Mouse (Mus musculus) macrophage (primary cell): ENCODE data around the gene Usp5. TPM values are rescaled to one million over a fixed set of nuclear protein-coding genes. Genes with fewer than 3 reads are reported as not detected.
A peak's percentile ranks its signal among the peaks of the same experiment; 100 is the strongest.

Experiments used
- H3K27ac ChIP-seq: fragments of 350-480 bp; formaldehyde crosslinking; 2 replicates; pipeline ENCODE4 v1.9.0; 2021
- H3K36me3 ChIP-seq: fragments of 350-480 bp; formaldehyde crosslinking; 2 replicates; pipeline ENCODE4 v1.9.0; 2021; ENCODE audit errors: inconsistent target
- H3K4me3 ChIP-seq: fragments of 350-480 bp; formaldehyde crosslinking; 2 replicates; pipeline ENCODE4 v1.9.0; 2021; ENCODE audit errors: inconsistent target
- H3K79me2 ChIP-seq: fragments of 350-480 bp; formaldehyde crosslinking; 2 replicates; pipeline ENCODE4 v1.9.0; 2021; ENCODE audit errors: inconsistent target
- WGBS: methylation state at CpG from one replicate; pipeline ENCODE4 v1.1.7; 2026; ENCODE audit warnings: inconsistent platforms; ENCODE audit not compliant: missing documents; 5-methylcytosine and 5-hydroxymethylcytosine counted together
- polyA plus RNA-seq: library from polyadenylated mRNA; stranded (reverse); fragments of 250-400 nt; gene quantifications from 3 replicates; pipeline ENCODE4 v1.2.4, GENCODE M21; 2018; ENCODE audit warnings: inconsistent platforms
- total RNA-seq, 78 experiments: library from RNA; depleted of rRNA; stranded (reverse); fragments of 250-400 nt; gene quantifications; 1 replicate in 9 of 78; 2 replicates in 24 of 78; 3 replicates in 43 of 78; 4 replicates in 2 of 78; pipeline ENCODE4 v1.2.4; 2018; ENCODE audit warnings: inconsistent platforms in 56 of 78

The Usp5 gene
- 100 to 1,000 TPM in 20 of 26 experiments, 10 to 100 TPM in 6; 66.7 to 281 (median 189) TPM for total RNA-seq (2018; cell fraction: chromatin; rRNA removed)
- 10 to 100 TPM; 48.4 to 91.4 (median 73.8) TPM for total RNA-seq (2018; cell fraction: cytosol; rRNA removed)
- 100 to 1,000 TPM in 14 of 26 experiments, 10 to 100 TPM in 12; 56.7 to 205 (median 107) TPM for total RNA-seq (2018; cell fraction: nucleus; rRNA removed)
- 61.4 to 91.7 TPM (median 71.1 TPM) in 3 replicates for polyA plus RNA-seq

- Histone ChIP-seq H3K36me3 (peaks cover 27% of the 10 kb centered on the region), H3K79me2 (peaks cover 61% of the 10 kb centered on the region)
- WGBS = under 1% methylated on average over 55 of the region's 55 CpGs
These were observed at the start of gene Usp5, which contains the start of gene Cdca3 for GRCm38 (mm10) chr6:124828868-124829798. TSS of gene Usp5 (minus strand) at chr6:124829484. TSS of gene Cdca3 (plus strand) at chr6:124829547.

DNA sequence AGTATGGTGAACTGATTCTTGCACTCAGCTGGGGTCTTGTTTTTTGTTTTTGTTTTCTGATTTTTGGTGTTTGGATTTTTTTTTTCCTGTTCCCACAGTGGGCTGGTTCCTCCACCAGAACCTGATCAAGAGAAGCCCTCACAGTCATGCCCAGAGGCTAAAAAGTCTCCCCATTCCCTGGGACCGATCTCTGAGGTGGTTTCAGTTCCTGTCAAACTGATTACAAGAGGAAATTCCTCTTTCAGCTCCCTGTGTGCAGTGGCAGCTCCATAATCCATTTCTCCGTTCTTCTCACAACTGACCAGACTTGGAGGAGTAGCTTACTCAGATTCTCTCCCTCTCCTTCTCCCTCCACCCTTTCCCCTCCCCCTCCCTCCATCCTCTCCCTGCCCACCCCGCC, 45.1 kb upstream of the Usp5 start:
- H3K4me3 ChIP-seq = no peak overlapping the region
- H3K36me3 ChIP-seq = no peaks in the 10 kb centered on the region
- no peaks in the 10 kb centered on the region for H3K79me2 ChIP-seq
- peak overlapping the region; percentile 36 for H3K27ac ChIP-seq
- WGBS = 0% methylated on average over 2 of the region's 3 CpGs

More at GRCm38 (mm10) chr6:124828868-124829798, at the start of gene Usp5, which contains the start of gene Cdca3:
- Histone ChIP-seq H3K4me3 (peak within 1 kb of the TSS; percentile 97), H3K27ac (peak within 1 kb of the TSS; percentile 87)

DNA sequence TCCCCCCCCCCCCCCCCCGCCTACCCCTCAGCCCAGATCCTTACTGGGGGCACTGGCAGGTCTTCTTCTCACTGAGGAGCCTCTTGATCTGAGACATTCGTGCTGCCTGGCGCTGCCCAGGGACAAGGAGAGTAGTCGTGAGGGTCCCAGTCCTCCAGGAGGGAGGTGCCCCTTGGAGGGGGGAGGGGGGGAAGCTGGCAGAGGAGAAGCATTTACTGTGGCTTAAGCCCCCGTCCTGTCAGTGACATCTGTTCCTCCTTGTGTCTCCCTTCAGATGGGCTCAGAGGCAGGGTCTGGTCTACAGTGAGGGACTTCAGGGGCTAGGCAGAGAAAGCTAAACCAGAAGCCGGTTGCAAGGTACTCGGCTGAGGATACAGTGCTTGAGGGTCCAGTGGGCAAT, 37.3 kb upstream of the Usp5 start:
- Histone ChIP-seq H3K79me2 (peaks cover 18% of the 10 kb centered on the region; the same call in 1 of the 2 replicates), H3K4me3 (no peak overlapping the region), H3K36me3 (peaks cover 2% of the 10 kb centered on the region; the same call in 1 of the 2 replicates), H3K27ac (no peak overlapping the region)
- 89% methylated on average over 6 of the region's 7 CpGs for WGBS

GRCm38 (mm10) chr6:124865766-124866362, 36.6 kb upstream of the Usp5 start:
- peaks cover 9% of the 10 kb centered on the region; the same call in 1 of the 2 replicates for H3K36me3 ChIP-seq
- WGBS = 96% methylated on average over 17 of the region's 18 CpGs
- no peak overlapping the region for H3K4me3 ChIP-seq
- H3K79me2 ChIP-seq = peaks cover 25% of the 10 kb centered on the region; the same call in 1 of the 2 replicates
- H3K27ac ChIP-seq = no peak overlapping the region

DNA sequence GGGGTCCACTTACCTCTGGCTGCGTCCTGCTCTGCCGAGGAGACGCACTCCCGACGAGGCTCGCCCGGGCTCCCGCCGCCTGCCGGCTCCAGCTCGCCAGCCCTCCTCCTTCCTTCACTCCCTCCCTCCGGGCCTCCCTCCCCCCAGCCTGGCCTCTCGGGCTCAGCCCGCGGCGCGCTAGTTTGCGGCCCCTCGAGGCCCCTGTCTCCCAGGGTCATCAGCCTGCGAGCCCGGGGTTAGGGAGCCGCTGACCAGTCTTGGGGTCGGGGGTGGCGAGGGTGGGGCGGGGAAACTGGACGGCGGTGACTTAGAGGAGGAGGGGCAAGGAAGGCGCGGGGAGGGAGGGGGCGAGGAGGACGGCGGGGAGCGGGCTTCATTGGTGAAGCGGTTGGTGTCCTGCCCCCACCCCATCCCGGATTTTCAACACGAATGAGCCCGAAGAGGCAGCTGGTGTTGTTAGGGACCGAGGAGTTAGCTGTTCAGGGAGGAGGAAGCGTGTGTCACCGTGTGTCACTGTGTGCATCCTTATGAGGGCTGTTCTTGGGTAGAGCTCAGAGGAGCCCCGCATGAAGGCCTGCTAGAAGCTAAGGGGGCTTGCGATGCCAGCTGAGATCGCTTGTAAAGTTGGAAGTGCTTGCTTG, 34.5 kb upstream of the Usp5 start, which contains the start of gene Gpr162:
TSS of gene Gpr162 (minus strand) at position 326 of the 641 bp plus-strand sequence.
- Histone ChIP-seq H3K36me3 (peaks cover 17% of the 10 kb centered on the region; the same call in 1 of the 2 replicates), H3K79me2 (peaks cover 25% of the 10 kb centered on the region; the same call in 1 of the 2 replicates), H3K4me3 (peak within 1 kb of the TSS; percentile 69), H3K27ac (peak within 1 kb of the TSS; percentile 27; the same call in 1 of the 2 replicates)
- 1% methylated on average over 41 of the region's 43 CpGs for WGBS

- 4% methylated on average over 12 of the region's 16 CpGs for WGBS
- peaks cover 25% of the 10 kb centered on the region; the same call in 1 of the 2 replicates for H3K79me2 ChIP-seq
- peak overlapping the region; percentile 27; the same call in 1 of the 2 replicates for H3K27ac ChIP-seq
- peak overlapping the region; percentile 69 for H3K4me3 ChIP-seq
- peaks cover 19% of the 10 kb centered on the region; the same call in 1 of the 2 replicates for H3K36me3 ChIP-seq
These were observed 33.9 kb upstream of the Usp5 start for GRCm38 (mm10) chr6:124863125-124863657.

- Histone ChIP-seq H3K79me2 (peaks cover 25% of the 10 kb centered on the region; the same call in 1 of the 2 replicates), H3K36me3 (peaks cover 19% of the 10 kb centered on the region; the same call in 1 of the 2 replicates), H3K27ac (0 out of 2 replicates have a peak overlapping the region, but pooled peaks have one; percentile 27), H3K4me3 (peak overlapping the region; percentile 69)
- 16% methylated on average over 8 of the region's 8 CpGs for WGBS
These were observed 33.3 kb upstream of the Usp5 start for GRCm38 (mm10) chr6:124862406-124863124.

DNA sequence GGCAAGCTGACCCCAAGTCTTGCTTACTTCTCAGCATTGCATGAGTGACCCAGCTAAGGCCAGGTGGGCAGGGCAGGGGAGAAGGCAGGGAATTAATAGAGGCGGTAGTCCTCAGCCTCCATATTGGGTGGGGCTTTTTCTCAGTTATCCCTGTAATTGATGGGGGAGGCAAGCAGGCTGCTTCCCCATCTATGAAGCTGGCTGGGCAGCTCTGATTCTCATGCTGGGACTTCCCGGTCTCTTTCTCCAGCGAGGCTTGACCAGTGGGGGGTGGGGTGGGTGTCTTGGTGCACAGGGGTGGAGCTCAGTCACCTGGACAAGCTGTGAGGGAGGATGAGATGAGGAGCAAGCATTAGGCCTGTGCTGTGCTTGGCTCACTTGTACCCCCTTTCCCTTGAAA, 32.5 kb upstream of the Usp5 start:
- Histone ChIP-seq H3K79me2 (peaks cover 25% of the 10 kb centered on the region; the same call in 1 of the 2 replicates), H3K36me3 (peaks cover 19% of the 10 kb centered on the region; the same call in 1 of the 2 replicates), H3K27ac (no peak overlapping the region), H3K4me3 (no peak overlapping the region)
- WGBS = 76% methylated on average over 2 of the region's 3 CpGs

GRCm38 (mm10) chr6:124861266-124861665, 32.0 kb upstream of the Usp5 start:
- WGBS = 94% methylated on average over 18 of the region's 19 CpGs
- no peak overlapping the region for H3K4me3 ChIP-seq
- peaks cover 25% of the 10 kb centered on the region; the same call in 1 of the 2 replicates for H3K79me2 ChIP-seq
- H3K27ac ChIP-seq = no peak overlapping the region
- peaks cover 19% of the 10 kb centered on the region; the same call in 1 of the 2 replicates for H3K36me3 ChIP-seq

- Histone ChIP-seq H3K4me3 (no peak overlapping the region), H3K36me3 (peaks cover 19% of the 10 kb centered on the region; the same call in 1 of the 2 replicates), H3K27ac (no peak overlapping the region), H3K79me2 (peaks cover 25% of the 10 kb centered on the region; the same call in 1 of the 2 replicates)
- whole genome bisulfite sequencing = 85% methylated on average over 9 of the region's 9 CpGs
These were observed 31.2 kb upstream of the Usp5 start for GRCm38 (mm10) chr6:124860511-124860910.

- Histone ChIP-seq H3K4me3 (no peak overlapping the region), H3K27ac (no peak overlapping the region), H3K79me2 (peaks cover 25% of the 10 kb centered on the region; the same call in 1 of the 2 replicates), H3K36me3 (peaks cover 19% of the 10 kb centered on the region; the same call in 1 of the 2 replicates)
- 13% methylated on average over 12 of the region's 12 CpGs for WGBS
These were observed 30.4 kb upstream of the Usp5 start for GRCm38 (mm10) chr6:124859725-124860124.

GRCm38 (mm10) chr6:124858561-124859318, 29.5 kb upstream of the Usp5 start:
- WGBS = 85% methylated on average over 20 of the region's 28 CpGs
- Histone ChIP-seq H3K36me3 (peaks cover 19% of the 10 kb centered on the region; the same call in 1 of the 2 replicates), H3K79me2 (peaks cover 25% of the 10 kb centered on the region; the same call in 1 of the 2 replicates), H3K27ac (no peak overlapping the region), H3K4me3 (no peak overlapping the region)
